Mouse (Mus musculus) frontal cortex, postnatal 25 days (tissue): ENCODE measurements around the gene Aamp.
A peak's percentile ranks its signal among the peaks of the same experiment; 100 is the strongest.

Experiments used
- DNase-seq, 2 experiments: peaks; one replicate each; pipeline ENCODE4 v3.0.0; 2022; ENCODE audit warnings: low spot score in 2 of 2

Aamp gene

DNA sequence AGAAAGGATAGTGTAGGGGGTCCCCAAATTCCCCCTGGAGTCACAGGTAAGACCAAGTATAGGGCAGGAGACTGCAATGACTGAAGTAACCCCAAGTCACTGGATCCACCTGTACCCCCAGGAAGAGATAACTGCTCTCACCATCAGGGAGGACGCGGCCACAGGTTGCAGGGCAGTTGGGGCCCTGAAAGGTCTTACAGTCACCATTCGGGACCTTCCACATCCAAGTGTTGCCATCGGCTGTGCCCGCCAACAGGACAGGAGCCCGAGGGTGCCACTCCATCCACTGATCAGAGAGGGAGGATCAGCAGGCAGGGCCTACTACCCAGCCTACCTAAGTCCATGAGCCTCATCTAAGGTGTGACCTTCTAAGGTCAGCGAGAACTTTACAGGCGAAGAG, 2.7 kb downstream of the Aamp start:
- no peak for DNase-seq

- no peak for DNase-seq
Measured at GRCm38 (mm10) chr1:74281372-74281771, 3.2 kb downstream of the Aamp start.

DNA sequence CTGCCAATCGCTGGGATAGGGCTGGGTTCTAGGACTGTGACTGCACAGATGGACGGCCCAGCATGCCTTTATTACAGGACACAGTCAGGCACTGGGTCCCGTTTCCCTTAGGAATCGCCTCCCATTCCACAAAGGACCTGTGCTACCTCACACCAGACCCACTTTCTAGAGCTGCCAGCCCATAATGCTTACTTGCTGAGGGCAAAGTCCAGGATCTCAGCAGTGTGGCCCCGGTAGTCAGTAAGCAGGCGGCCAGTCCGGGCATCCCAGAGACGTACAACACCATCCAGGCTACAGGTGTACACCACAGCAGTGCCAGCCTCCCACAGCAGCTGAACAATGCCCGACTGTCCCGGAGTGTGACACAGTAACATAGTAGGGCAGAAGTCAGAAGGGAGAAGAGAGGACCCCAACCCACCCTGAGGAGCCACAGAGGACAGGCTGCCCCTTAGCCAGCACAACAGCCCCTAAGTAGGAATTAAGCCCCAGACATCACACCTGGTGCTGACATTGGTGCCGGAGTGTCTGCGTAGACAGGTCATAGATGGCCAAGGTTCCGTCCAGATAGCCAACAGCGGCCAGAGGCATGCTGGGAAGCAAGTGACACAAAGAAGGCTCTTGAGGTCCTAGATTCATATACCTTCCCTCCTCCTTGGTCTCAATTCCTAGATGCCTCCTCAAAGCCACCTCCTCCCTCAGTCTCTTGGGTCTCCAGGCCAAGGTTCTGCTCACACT, 3.8 kb downstream of the Aamp start:
- DNase-seq: no peak

- no peak for DNase-seq
Measured at GRCm38 (mm10) chr1:74278988-74279387, 5.5 kb downstream of the Aamp start.

DNA sequence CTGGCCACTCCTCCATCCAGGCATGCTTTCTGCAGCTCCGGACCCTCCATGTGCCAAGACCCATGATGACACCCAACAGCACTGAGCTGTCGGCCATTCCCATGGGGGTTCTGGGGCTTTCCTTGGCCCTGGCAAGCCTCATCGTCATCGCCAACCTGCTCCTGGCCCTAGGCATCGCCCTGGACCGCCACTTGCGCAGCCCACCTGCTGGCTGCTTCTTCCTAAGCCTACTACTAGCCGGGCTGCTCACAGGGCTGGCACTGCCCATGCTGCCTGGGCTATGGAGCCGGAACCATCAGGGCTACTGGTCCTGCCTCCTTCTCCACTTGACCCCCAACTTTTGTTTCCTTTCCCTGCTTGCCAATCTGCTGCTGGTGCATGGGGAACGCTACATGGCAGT, 6.0 kb downstream of the Aamp start, which contains the start of gene Gpbar1:
Gene Gpbar1 (plus strand): TSS at position 13 of the 400 bp plus-strand sequence.
- DNase-seq: no peak

DNA sequence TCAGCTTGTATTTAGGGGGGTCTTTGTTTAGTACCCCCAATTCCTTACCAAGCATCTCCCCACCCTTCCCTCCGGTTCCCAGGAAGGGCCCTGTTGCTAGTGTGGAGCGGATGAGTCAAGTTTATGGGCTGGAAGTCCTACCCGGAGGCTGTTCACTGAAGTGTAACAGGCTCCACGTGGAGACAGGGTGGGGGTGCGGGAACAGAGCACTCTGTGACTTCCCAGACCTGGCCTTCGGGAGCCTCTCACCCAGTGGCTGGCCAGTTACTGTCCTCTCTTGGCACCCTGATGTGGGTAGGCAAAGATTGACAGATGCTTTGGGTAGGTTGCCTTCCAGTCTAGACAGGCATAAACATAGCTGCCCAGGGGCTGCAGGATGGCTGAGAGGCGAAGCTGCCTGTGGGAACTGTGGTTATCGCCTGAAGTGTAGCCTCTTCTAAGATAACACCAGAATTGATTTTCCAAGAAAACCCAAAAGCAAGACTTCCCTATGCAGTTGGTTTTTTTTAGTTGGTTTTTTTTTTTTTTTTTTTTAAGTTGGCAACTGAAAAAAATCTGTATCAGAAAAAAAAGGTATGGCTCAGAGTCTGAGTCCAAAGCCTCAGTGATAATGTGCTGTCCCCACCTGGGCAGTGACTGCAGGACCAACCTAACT, 6.5 kb downstream of the Aamp start:
- DNase-seq: no peak

GRCm38 (mm10) chr1:74277041-74277440, 7.5 kb downstream of the Aamp start:
- no peak for DNase-seq

GRCm38 (mm10) chr1:74275015-74275414, 9.5 kb downstream of the Aamp start:
- DNase-seq: no peak

- DNase-seq: no peak
Measured at GRCm38 (mm10) chr1:74271659-74272058, 12.9 kb downstream of the Aamp start.

- DNase-seq: no peak
Measured at GRCm38 (mm10) chr1:74268750-74269149, 15.8 kb downstream of the Aamp start.

DNA sequence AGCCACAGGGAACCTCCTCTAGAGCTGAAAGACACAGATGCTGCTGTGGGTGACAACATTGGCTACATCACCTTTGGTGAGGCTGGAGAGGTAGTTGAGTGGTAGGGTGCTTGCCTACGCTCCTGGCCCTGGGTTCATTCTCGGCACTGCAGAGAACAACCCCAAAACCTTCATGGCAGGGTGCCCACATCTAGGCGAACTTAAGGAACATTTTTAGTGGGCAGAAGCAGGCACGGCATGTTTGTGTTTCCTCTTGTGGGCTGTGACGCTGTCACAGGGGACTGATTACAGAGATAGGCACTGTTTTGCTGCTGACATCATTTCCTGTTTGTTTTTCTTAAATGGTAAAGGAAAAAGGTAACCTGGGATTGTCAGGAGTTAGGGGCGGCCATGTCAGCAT, 22.0 kb downstream of the Aamp start:
- DNase-seq: no peak

- DNase-seq: no peak
Measured at GRCm38 (mm10) chr1:74256782-74257181, 27.8 kb downstream of the Aamp start.

- no peak for DNase-seq
Measured at GRCm38 (mm10) chr1:74255704-74256345, 28.7 kb downstream of the Aamp start.

- DNase-seq: no peak
Measured at GRCm38 (mm10) chr1:74250096-74250495, 34.4 kb downstream of the Aamp start.

DNA sequence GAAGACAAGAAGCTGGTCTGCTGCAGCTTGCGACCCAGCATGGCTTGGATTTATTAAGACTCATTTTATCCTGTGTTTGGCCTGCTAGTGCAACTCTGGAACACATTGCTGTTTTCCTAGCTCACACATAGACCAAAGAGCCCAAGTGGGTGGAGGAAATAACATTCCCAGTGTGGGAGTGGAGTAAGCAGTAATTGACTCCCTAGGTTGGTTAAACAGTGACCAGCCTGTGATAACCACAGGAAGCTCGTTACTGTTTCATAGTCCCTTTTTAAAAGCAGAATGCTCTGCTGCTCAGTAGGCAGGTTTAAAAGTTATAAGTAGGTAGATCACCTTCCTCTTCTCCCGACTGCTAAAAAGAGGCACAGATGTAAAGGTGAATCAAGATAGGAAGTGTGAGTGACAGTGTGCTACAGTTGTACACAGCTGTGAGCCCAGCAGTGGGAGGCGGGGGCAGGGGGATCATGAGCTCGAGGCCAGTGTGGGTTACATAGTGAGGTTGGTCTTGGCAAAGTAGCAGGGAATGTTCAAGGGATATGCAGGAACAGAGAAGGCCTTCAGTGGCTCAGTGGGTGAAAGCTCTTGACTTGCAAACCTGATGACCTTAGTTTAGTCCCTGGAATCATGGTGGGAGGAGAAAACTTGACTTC, 35.1 kb downstream of the Aamp start:
- no peak for DNase-seq

DNA sequence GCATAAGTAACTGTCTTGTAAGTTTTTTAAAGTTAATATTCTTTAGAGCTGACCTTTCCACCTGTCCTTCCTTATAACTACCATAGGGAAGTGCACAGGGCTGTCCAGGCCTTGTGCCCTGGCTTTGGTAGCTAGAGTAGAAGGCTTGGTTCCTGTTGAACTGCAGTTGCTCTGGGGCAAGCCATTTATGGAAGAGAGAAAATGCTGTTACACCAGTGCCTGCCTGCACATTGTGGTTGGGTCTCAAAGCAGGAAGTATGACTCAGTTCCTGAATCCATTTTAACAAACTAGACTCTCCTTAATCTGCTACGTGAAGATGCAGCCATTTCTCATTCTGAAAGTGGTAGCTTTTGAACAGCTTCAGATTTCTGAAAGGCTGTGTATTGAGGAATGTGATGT, 35.7 kb downstream of the Aamp start:
- no peak for DNase-seq

DNA sequence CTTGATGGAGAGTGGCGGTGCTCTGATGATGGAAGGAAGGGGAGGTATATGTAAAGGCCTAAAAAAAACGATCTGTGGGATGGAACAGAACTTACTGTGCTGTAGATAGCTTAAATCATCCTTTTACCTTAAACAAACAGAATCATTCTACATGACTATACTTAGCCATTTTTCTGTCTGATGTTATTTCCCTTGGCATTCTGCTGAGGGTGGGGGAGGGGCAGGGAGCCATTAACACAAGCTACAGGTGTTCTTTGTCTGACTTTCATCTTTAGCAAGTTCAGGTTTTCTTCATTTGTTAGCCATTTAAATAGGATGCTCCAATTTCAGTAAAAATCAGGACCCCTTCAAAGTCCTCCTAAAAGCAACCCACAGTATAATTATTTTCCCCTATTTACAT, 39.0 kb downstream of the Aamp start:
- no peak for DNase-seq

DNA sequence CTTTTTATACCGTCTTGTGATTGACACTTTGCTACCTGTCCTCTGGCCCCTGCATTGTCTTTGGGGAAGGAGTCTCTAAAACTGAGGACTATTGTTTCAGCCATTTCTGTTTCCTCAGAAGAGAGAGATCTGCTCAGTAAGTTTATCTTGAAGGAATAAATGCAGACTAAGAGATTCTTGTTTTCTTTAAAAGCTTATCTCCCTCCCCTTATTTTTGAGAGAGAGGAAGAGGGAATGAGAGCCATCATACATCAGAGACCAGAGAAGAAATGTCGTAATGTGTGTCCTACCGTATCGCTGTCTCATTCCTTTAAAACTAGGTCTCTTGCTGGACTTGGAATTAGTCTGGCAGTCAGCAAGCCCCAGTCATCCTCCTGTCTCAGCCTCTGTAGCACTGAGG, 43.7 kb downstream of the Aamp start:
- no peak for DNase-seq

DNA sequence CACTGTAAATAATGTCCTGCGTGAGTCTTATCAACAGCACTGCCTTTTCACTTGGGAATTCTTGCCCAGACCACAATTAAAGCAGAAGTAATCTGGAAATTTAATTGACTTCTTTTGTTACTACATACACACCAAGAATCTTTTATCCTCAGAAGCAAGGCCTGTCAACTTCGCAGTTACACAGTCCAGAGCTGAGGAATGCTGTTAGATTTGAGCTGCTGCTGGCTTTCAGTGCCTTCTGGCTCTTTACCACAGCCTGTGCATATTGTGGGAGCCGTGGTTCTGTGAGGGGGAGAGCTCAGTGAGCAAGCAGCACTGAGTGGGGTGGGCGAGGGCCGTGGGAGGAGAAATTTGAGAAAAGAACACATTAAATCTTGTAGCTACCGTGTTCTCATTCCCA, 44.2 kb downstream of the Aamp start:
- DNase-seq: peak; percentile 46 to 68

- DNase-seq: no peak
Measured at GRCm38 (mm10) chr1:74239618-74240017, 44.9 kb downstream of the Aamp start.

- no peak for DNase-seq
Measured at GRCm38 (mm10) chr1:74239162-74239561, 45.4 kb downstream of the Aamp start.

DNA sequence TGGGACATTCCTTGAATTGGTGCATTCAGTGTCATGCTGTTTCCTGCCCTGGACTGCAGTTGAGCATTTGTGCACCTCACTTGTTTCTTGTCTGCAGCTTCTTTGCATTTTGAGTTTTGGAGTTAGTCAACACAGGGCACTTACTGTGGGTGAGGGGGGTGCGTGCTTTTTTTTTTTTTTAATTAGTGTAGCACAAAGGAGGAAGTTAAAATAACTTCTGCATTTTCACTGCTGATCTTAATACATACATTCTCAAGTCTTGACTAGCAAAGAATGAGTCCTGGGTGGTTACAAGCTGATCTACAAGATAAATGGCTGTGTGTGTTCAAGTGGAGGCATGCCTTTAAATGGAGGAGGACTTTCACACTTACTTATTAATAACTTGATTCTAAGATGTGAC, 46.4 kb downstream of the Aamp start:
- DNase-seq: no peak

DNA sequence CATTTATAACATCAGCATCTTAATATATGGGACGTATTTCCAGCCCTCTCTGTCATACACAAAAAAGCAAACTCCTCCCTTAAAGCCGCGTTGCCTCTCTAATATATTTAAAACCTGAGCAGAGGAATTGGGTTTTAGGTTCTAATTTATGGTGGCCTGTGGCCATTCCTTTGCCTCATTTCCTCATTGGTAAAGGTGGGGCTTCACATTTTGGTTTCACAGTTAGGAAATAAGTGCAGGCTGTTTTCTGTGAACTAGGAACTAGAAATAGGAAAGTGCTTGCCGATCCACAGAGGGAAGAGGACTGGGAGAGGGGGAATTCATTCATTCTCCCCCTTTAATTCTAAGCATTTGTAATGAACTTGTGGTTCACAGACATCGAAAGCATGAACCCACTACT, 46.9 kb downstream of the Aamp start:
- no peak for DNase-seq
